8 mouse cellular contexts compared by ENCODE assay signal in the genomic region with DNA sequence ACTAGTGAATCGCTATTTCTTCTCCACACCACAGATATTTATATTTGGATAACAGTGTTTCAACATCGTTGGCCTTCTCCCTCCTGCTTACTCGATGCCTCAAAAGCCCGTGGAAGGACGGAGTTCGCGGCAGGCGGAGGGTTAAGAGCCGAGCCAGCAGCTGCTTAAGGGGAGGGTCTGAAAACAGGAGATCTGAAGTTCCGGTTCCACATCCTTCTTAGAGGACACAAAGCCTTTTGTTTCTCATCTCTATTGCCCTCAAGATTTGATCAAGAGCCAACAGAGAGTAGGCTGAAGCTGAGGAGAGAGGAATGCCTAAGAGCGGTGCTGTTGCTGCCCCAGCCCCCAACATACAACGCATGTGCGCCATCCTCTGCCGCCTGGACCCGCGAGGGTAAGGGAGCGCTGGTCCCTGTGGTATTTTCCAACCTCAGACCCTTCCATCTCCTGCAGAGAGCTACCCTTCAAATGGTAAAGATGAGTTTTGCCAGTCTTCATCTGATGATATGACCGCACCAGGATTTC. TPM values are rescaled to one million over a fixed set of nuclear protein-coding genes. Genes with fewer than 3 reads are reported as not detected.
DNase-seq lines count a peak whose midpoint lies in the region; ATAC-seq and TF ChIP-seq lines count a peak whose summit lies in the region.

No protein-coding gene starts in this region.

- H3K4me2 ChIP-seq in hindbrain, embryonic 16.5 days (ENCODE audit: low read length), result peak overlapping the region; percentile 56
- H3K4me2 ChIP-seq in midbrain, postnatal 0 days (ENCODE audit: low read depth, low read length, poor library complexity, severe bottlenecking), result peak overlapping the region; percentile 39

- H3K9me3 ChIP-seq in heart, embryonic 10.5 days, result no peaks in the 10 kb centered on the region
- H3K9me3 ChIP-seq in hindbrain, embryonic 16.5 days (ENCODE audit: control insufficient read depth, low read length), result no peaks in the 10 kb centered on the region
- no peaks in the 10 kb centered on the region for H3K9me3 ChIP-seq in midbrain, postnatal 0 days (ENCODE audit: low read length)

- H3K36me3 ChIP-seq in heart, embryonic 10.5 days, result no peaks in the 10 kb centered on the region
- no peaks in the 10 kb centered on the region for H3K36me3 ChIP-seq in hindbrain, embryonic 16.5 days (ENCODE audit: control insufficient read depth, insufficient read depth, low read length)
- H3K36me3 ChIP-seq in midbrain, postnatal 0 days (ENCODE audit: insufficient read depth, low read length), result no peaks in the 10 kb centered on the region; the same call in 1 of the 2 replicates

- 0 out of 2 replicates have a peak, but pooled peaks have one; percentile 60 for ATAC-seq in hindbrain, embryonic 16.5 days
- ATAC-seq in midbrain, postnatal 0 days (ENCODE audit: low FRiP score), result no peak

- no peaks in the 10 kb centered on the region for H3K27me3 ChIP-seq in heart, embryonic 10.5 days (ENCODE audit: insufficient read depth, poor library complexity, severe bottlenecking)
- H3K27me3 ChIP-seq in hindbrain, embryonic 16.5 days (replicated peaks; ENCODE audit: control insufficient read depth, insufficient read depth, low read length), result no peaks in the 10 kb centered on the region
- no peaks in the 10 kb centered on the region for H3K27me3 ChIP-seq in midbrain, postnatal 0 days (ENCODE audit: insufficient read depth, low read length)

- no peak for TF ChIP-seq CTCF in midbrain, postnatal 0 days (IDR thresholded peaks at IDR 0.05)

- peak overlapping the region; percentile 42 for H3K4me3 ChIP-seq in heart, embryonic 10.5 days
- peak overlapping the region; percentile 33 for H3K4me3 ChIP-seq in hindbrain, embryonic 16.5 days (ENCODE audit: low read length)
- H3K4me3 ChIP-seq in midbrain, postnatal 0 days (ENCODE audit: low read depth, low read length), result peak overlapping the region; percentile 14

- WGBS in heart, embryonic 10.5 days, result 30% methylated on average over 18 of the region's 18 CpGs
- WGBS in hindbrain, embryonic 16.5 days, result 16% methylated on average over 18 of the region's 18 CpGs
- 20% methylated on average over 18 of the region's 18 CpGs for WGBS in midbrain, postnatal 0 days

- H3K4me1 ChIP-seq in heart, embryonic 10.5 days, result peaks cover 37% of the 10 kb centered on the region
- peaks cover 4% of the 10 kb centered on the region for H3K4me1 ChIP-seq in hindbrain, embryonic 16.5 days (ENCODE audit: control insufficient read depth, insufficient read depth, low read depth, low read length)
- H3K4me1 ChIP-seq in midbrain, postnatal 0 days (ENCODE audit: insufficient read depth, low read length), result peaks cover 3% of the 10 kb centered on the region; the same call in 1 of the 2 replicates

- H3K27ac ChIP-seq in heart, embryonic 10.5 days, result peak overlapping the region; percentile 69
- peak overlapping the region; percentile 29; the same call in 1 of the 2 replicates for H3K27ac ChIP-seq in hindbrain, embryonic 16.5 days (ENCODE audit: low read depth, low read length)
- H3K27ac ChIP-seq in midbrain, postnatal 0 days (ENCODE audit: low read depth, low read length), result no peak overlapping the region

- peak overlapping the region; percentile 51 for H3K9ac ChIP-seq in hindbrain, embryonic 16.5 days (ENCODE audit: low read depth, low read length)
- no peak overlapping the region for H3K9ac ChIP-seq in midbrain, postnatal 0 days (replicated peaks; ENCODE audit: low read length, poor library complexity, severe bottlenecking)

- no peak for DNase-seq in heart, embryonic 10.5 days (ENCODE audit: low spot score)
- DNase-seq in heart, adult 9 months (ENCODE audit: low spot score in 2 of 2), result no peak
- peak; percentile 44 for DNase-seq in embryo, embryonic 11 days
- peak; percentile 38 for DNase-seq in midbrain, postnatal 0 days (ENCODE audit: low spot score)
- DNase-seq in right cerebral cortex, postnatal 36 days (ENCODE audit: low spot score in 2 of 2), result no peak
- no peak for DNase-seq in frontal cortex, postnatal 10 days (ENCODE audit: low spot score in 2 of 2)
- no peak for DNase-seq in layer of hippocampus, adult 9-11 months

RNA-seq across cellular contexts. Expression of a gene that starts 22.4 kb away (rescaled TPM):
- polyA plus RNA-seq in heart, embryonic 10.5 days (2016; fragmentation: Nextera tagmentation; extraction: Ambion mirVana), result 27.8 and 38.6 TPM in 2 replicates
- polyA plus RNA-seq in hindbrain, embryonic 16.5 days (2015; fragmentation: Nextera tagmentation; extraction: Ambion mirVana), result 27.3 and 31.1 TPM in 2 replicates
- total RNA-seq in midbrain, postnatal 0 days (2014; rRNA removed), result 37.6 and 42.4 TPM in 2 replicates
- polyA plus RNA-seq in midbrain, postnatal 0 days (2015; fragmentation: Nextera tagmentation; extraction: Ambion mirVana), result 26.8 and 27.7 TPM in 2 replicates

Comparison
In these comparisons a context has a peak if more than half of its experiments do, and no peak if none do; other contexts are left out.
1. DNase-seq: peak in embryo, embryonic 11 days (single experiment) and midbrain, postnatal 0 days (single experiment); none in heart, embryonic 10.5 days (single experiment), heart, adult 9 months (0 of 2), right cerebral cortex, postnatal 36 days (0 of 2), frontal cortex, postnatal 10 days (0 of 2) and layer of hippocampus, adult 9-11 months (single experiment).
2. Peak in every context shown above with its lines, with median percentiles within 50 percentile points of each other: H3K4me3 ChIP-seq.